26 mouse cellular contexts compared by ENCODE assay signal in the genomic region with DNA sequence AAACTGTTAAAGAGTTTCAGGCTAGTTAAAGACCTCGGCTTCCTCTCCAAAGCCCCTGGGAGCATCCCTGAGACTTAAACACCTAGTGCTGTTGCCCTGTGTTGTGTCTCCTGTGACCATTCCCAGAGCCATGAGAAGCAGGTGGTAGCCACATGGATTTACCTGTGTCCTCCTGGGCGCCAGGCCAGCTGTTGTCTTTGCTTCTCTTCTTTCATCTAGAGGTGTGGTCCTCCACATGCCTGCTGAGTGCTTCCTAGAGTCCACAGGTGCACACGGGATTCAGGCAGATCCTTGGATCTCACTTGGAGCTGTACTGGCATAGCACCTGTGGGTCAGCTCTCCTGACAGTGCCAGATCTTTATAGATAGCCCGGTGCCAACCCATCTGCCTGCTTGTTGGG. TPM values are rescaled to one million over a fixed set of nuclear protein-coding genes. Genes with fewer than 3 reads are reported as not detected.
A peak's percentile ranks its signal among the peaks of the same experiment; 100 is the strongest.
DNase-seq lines count a peak whose midpoint lies in the region; ATAC-seq and TF ChIP-seq lines count a peak whose summit lies in the region.
"Had no signal": no experiment of that assay in that cellular context is flagged by ENCODE, and none has a peak within 500 bp of the region (broad histone marks: within the 10 kb centered on the region; RNA-seq: fewer than 3 reads in every experiment).

No protein-coding gene starts in this region.

- peaks cover 52% of the 10 kb centered on the region for H3K4me1 ChIP-seq in liver, postnatal 0 days (ENCODE audit: insufficient read depth)
- H3K4me1 ChIP-seq in liver, embryonic 12.5 days, result peaks cover 63% of the 10 kb centered on the region
- peaks cover 31% of the 10 kb centered on the region for H3K4me1 ChIP-seq in small intestine, adult 2 months (ENCODE audit: control insufficient read depth, insufficient read depth, insufficient read length, low read length)

- H3K4me3 ChIP-seq in liver, postnatal 0 days (ENCODE audit: low read depth, low read length), result no peak overlapping the region
- no peak overlapping the region for H3K4me3 ChIP-seq in liver, embryonic 12.5 days
- H3K4me3 ChIP-seq in small intestine, adult 2 months (ENCODE audit: low read depth, low read length), result no peak overlapping the region
- H3K4me3 ChIP-seq: embryonic facial prominence, embryonic 12.5 days; erythroblast, embryonic 14.5 days; forebrain, embryonic 12.5 days; forebrain, embryonic 15.5 days; heart, embryonic 12.5 days; heart, embryonic 15.5 days had no signal

- H3K9ac ChIP-seq in liver, postnatal 0 days (replicated peaks), result no peak overlapping the region
- no peak overlapping the region for H3K9ac ChIP-seq in liver, embryonic 12.5 days
- H3K9ac ChIP-seq: embryonic facial prominence, embryonic 12.5 days; forebrain, embryonic 12.5 days; forebrain, embryonic 15.5 days; heart, embryonic 12.5 days; heart, embryonic 15.5 days; hindbrain, embryonic 14.5 days had no signal

- WGBS in liver, postnatal 0 days (ENCODE audit: insufficient replicate concordance), result 62% methylated on average over 4 of the region's 4 CpGs
- 75% methylated on average over 4 of the region's 4 CpGs for WGBS in liver, embryonic 12.5 days (ENCODE audit: insufficient replicate concordance)
- 25% methylated on average over 4 of the region's 4 CpGs for WGBS in small intestine, adult 2 months

- ATAC-seq in liver, postnatal 0 days, result peak; percentile 43; the same call in 1 of the 2 replicates
- no peak for ATAC-seq in liver, embryonic 12.5 days
- ATAC-seq: forebrain, embryonic 15.5 days; hindbrain, postnatal 0 days; inflammation-experienced regulatory T-cells, adult 6 months; Patski had no signal

- peak; percentile 20; the same call in 1 of the 2 replicates for TF ChIP-seq EP300 in liver, postnatal 0 days (IDR thresholded peaks at IDR 0.05; ENCODE audit: low read depth)

- no peaks in the 10 kb centered on the region for H3K27me3 ChIP-seq in liver, postnatal 0 days (ENCODE audit: insufficient read depth, low read length)
- no peaks in the 10 kb centered on the region for H3K27me3 ChIP-seq in liver, embryonic 12.5 days (replicated peaks)
- no peaks in the 10 kb centered on the region for H3K27me3 ChIP-seq in small intestine, adult 2 months (ENCODE audit: control insufficient read depth, insufficient read depth, low read length)
- H3K27me3 ChIP-seq: embryonic facial prominence, embryonic 12.5 days; forebrain, embryonic 12.5 days; forebrain, embryonic 15.5 days; heart, embryonic 12.5 days; heart, embryonic 15.5 days; Patski had no signal

- no peak for TF ChIP-seq CTCF in liver, postnatal 0 days (IDR thresholded peaks at IDR 0.05; ENCODE audit: low read depth)
- no peak for TF ChIP-seq CTCF in small intestine, adult 2 months (IDR thresholded peaks at IDR 0.05; ENCODE audit: extremely low read depth, insufficient read length, insufficient replicate concordance, low read depth, low read length)

- no peaks in the 10 kb centered on the region; the same call in 1 of the 2 replicates for H3K36me3 ChIP-seq in liver, postnatal 0 days (replicated peaks; ENCODE audit: insufficient read depth, low read length)
- H3K36me3 ChIP-seq in liver, embryonic 12.5 days, result no peaks in the 10 kb centered on the region
- peaks cover 1% of the 10 kb centered on the region; the same call in 1 of the 2 replicates for H3K36me3 ChIP-seq in small intestine, adult 2 months (ENCODE audit: control insufficient read depth, insufficient read depth, low read length)
- H3K36me3 ChIP-seq: embryonic facial prominence, embryonic 12.5 days; forebrain, embryonic 12.5 days; G1E; heart, embryonic 12.5 days; heart, embryonic 15.5 days had no signal

- H3K27ac ChIP-seq in liver, postnatal 0 days (ENCODE audit: low read depth), result peak overlapping the region; percentile 70
- H3K27ac ChIP-seq in liver, embryonic 12.5 days, result no peak overlapping the region
- H3K27ac ChIP-seq in small intestine, adult 2 months (ENCODE audit: insufficient read depth, low read depth, low read length), result peak overlapping the region; percentile 54
- H3K27ac ChIP-seq: embryonic facial prominence, embryonic 12.5 days; forebrain, embryonic 12.5 days; forebrain, embryonic 15.5 days; heart, embryonic 15.5 days; hindbrain, embryonic 14.5 days; hindbrain, postnatal 0 days had no signal

- H3K4me2 ChIP-seq in liver, postnatal 0 days (ENCODE audit: low read depth, low read length), result no peak overlapping the region
- H3K4me2 ChIP-seq in liver, embryonic 12.5 days, result no peak overlapping the region
- H3K4me2 ChIP-seq: embryonic facial prominence, embryonic 12.5 days; forebrain, embryonic 12.5 days; forebrain, embryonic 15.5 days; heart, embryonic 12.5 days; heart, embryonic 15.5 days; hindbrain, embryonic 14.5 days had no signal

- H3K9me3 ChIP-seq in liver, postnatal 0 days (ENCODE audit: low read length), result no peaks in the 10 kb centered on the region
- H3K9me3 ChIP-seq in liver, embryonic 12.5 days (replicated peaks), result no peaks in the 10 kb centered on the region
- H3K9me3 ChIP-seq: embryonic facial prominence, embryonic 12.5 days; forebrain, embryonic 12.5 days; forebrain, embryonic 15.5 days; heart, embryonic 15.5 days had no signal

- DNase-seq in cerebellum, adult 9-11 months, result peak; percentile 49
- no peak for DNase-seq in cerebellum, postnatal 14 days
- DNase-seq in liver, postnatal 0 days, result peak; percentile 74
- no peak for DNase-seq in kidney, adult 18-20 months
- DNase-seq: adrenal gland, adult 2 months; adrenal gland, postnatal 14 days; cerebellum, adult 11 months; cerebellum, adult 2 months; cerebellum, postnatal 10 days; gastrocnemius, postnatal 25 days; heart, adult 18-20 months; heart, postnatal 10 days; heart, postnatal 36 days had no signal

- TF ChIP-seq POLR2A in small intestine, adult 2 months (IDR thresholded peaks at IDR 0.05; ENCODE audit: low read depth, low read length), result no peak

RNA-seq across cellular contexts. Expression of a gene that starts 36.0 kb away (rescaled TPM):
- polyA plus RNA-seq in liver, postnatal 0 days (2015; fragmentation: Nextera tagmentation; extraction: Ambion mirVana), result 23.3 and 23.5 TPM in 2 replicates
- polyA plus RNA-seq in liver, embryonic 12.5 days (2016; fragmentation: Nextera tagmentation; extraction: Ambion mirVana), result 36.6 and 37.5 TPM in 2 replicates
- 8.1 and 9.4 TPM in 2 replicates for polyA plus RNA-seq in small intestine, adult 2 months (2012; rRNA removed)
- polyA plus RNA-seq: G1E had no signal

Comparison
In these comparisons a context has a peak if more than half of its experiments do, and no peak if none do; other contexts are left out.
1. DNase-seq: peak in cerebellum, adult 9-11 months (single experiment) and liver, postnatal 0 days (single experiment); none in cerebellum, postnatal 14 days (0 of 2) and kidney, adult 18-20 months (single experiment).